Mouse (Mus musculus) liver, embryonic 14.5 days (tissue): ENCODE measurements around the gene Ush1c. TPM values are rescaled to one million over a fixed set of nuclear protein-coding genes. Genes with fewer than 3 reads are reported as not detected.

ENCODE experiments used
- ATAC-seq: fragments of 200-750 bp; cut with Nextera tagmentation; 2 replicates; pipeline ENCODE4 v1.8.0; 2017; ENCODE audit warnings: moderate number of reproducible peaks, mild to moderate bottlenecking, moderate library complexity; ENCODE audit not compliant: insufficient read depth
- DNase-seq, 3 experiments: peaks; one replicate each; pipeline ENCODE4 v3.0.0-alpha.2; 2012 to 2013; ENCODE audit warnings: low read depth in 3 of 3, low spot score in 3 of 3
- H3K27ac ChIP-seq: fragments of 300-500 bp; sonication (generic); 2 replicates; pipeline ENCODE4 v1.5.1; 2014; ENCODE audit warnings: moderate library complexity, mild to moderate bottlenecking, control low read depth, inconsistent platforms
- H3K27me3 ChIP-seq: fragments of 300-500 bp; sonication (generic); 2 replicates; pipeline ENCODE4 v1.6.1; 2014; ENCODE audit warnings: mild to moderate bottlenecking, low read length, moderate library complexity; ENCODE audit not compliant: control insufficient read depth, insufficient read depth
- H3K36me3 ChIP-seq: fragments of 300-500 bp; sonication (generic); replicated peaks from 2 replicates; pipeline ENCODE4 v1.6.1; 2014; ENCODE audit warnings: low read depth; ENCODE audit not compliant: control insufficient read depth, insufficient read depth
- H3K4me1 ChIP-seq, 2 experiments: fragments of 200-500 bp in 1 of 2; fragments of 300-500 bp in 1 of 2; sonication (generic) in 1 of 2; replicated peaks; 2 replicates each; pipeline ENCODE4 v1.6.1; 2012 to 2014; ENCODE audit warnings: antibody characterized with exemption in 1 of 2, inconsistent platforms in 1 of 2, low read length in 1 of 2; ENCODE audit not compliant: control insufficient read depth in 2 of 2, insufficient read depth in 2 of 2
- H3K4me2 ChIP-seq: fragments of 300-500 bp; sonication (generic); 2 replicates; pipeline ENCODE4 v1.6.1; 2014; ENCODE audit warnings: low read depth, mild to moderate bottlenecking, control low read depth, moderate library complexity
- H3K4me3 ChIP-seq, 2 experiments: fragments of 200-500 bp in 1 of 2; fragments of 300-500 bp in 1 of 2; sonication (generic) in 1 of 2; 2 replicates each; pipeline ENCODE4 v1.5.1; 2012 to 2014; ENCODE audit warnings: low read depth in 2 of 2, low read length in 2 of 2, mild to moderate bottlenecking in 2 of 2, control low read depth in 1 of 2, inconsistent platforms in 1 of 2, moderate library complexity in 1 of 2; ENCODE audit not compliant: insufficient read depth in 1 of 2
- H3K9ac ChIP-seq: fragments of 300-500 bp; sonication (generic); replicated peaks from 2 replicates; pipeline ENCODE4 v1.6.1; 2014; ENCODE audit warnings: mild to moderate bottlenecking, control low read depth, moderate library complexity
- H3K9me3 ChIP-seq: fragments of 300-500 bp; sonication (generic); 2 replicates; pipeline ENCODE4 v1.6.1; 2016; ENCODE audit warnings: low read length, mixed read lengths; ENCODE audit not compliant: control insufficient read depth
- CTCF ChIP-seq: IDR thresholded peaks from 2 replicates; pipeline ENCODE4 v1.5.1; 2016; ENCODE audit warnings: antibody characterized with exemption, low read depth, control low read depth
- EP300 ChIP-seq: IDR thresholded peaks from 2 replicates; pipeline ENCODE4 v1.6.1; 2016; ENCODE audit warnings: antibody characterized with exemption, low read depth
- WGBS: fragments of 180-500 bp; shearing (Covaris S2); extraction: QIAGEN DNeasy Blood & Tissue Kit; methylation state at CpG from one replicate; pipeline ENCODE4 v1.1.7; 2014; ENCODE audit not compliant: insufficient replicate concordance; 5-methylcytosine and 5-hydroxymethylcytosine counted together
- polyA plus RNA-seq, 2 experiments: library from polyadenylated mRNA; depleted of rRNA in 1 of 2; stranded (reverse) in 1 of 2; unstranded in 1 of 2; fragments of >200 nt; fragmentation: Nextera tagmentation in 1 of 2; extraction: Ambion mirVana in 1 of 2; gene quantifications; 2 replicates each; pipeline versions ENCODE4 v1.2.1 to v1.2.3; 2012 to 2014

Gene Ush1c
- polyA plus RNA-seq, 2 experiments: 0.09 TPM; not detected in 1

GRCm38 (mm10) chr7:46208131-46208530 is 30.2 kb downstream of the Ush1c start:
- no peak overlapping the region for H3K9ac ChIP-seq
- no peaks in the 10 kb centered on the region for H3K36me3 ChIP-seq
- H3K4me1 ChIP-seq: no peaks in the 10 kb centered on the region
- no peak overlapping the region for H3K4me2 ChIP-seq
- H3K9me3 ChIP-seq: no peaks in the 10 kb centered on the region
- TF ChIP-seq CTCF (no peak), EP300 (no peak)
- DNase-seq (no peak), ATAC-seq (no peak)
- no peak overlapping the region for H3K27ac ChIP-seq
- no peak overlapping the region for H3K4me3 ChIP-seq
- 68% methylated on average over 8 of the region's 8 CpGs for WGBS
- no peaks in the 10 kb centered on the region for H3K27me3 ChIP-seq

- H3K4me3 ChIP-seq: no peak overlapping the region
- TF ChIP-seq CTCF (no peak), EP300 (no peak)
- DNase-seq (no peak), ATAC-seq (no peak)
- H3K9ac ChIP-seq: no peak overlapping the region
- no peaks in the 10 kb centered on the region for H3K36me3 ChIP-seq
- H3K27me3 ChIP-seq: no peaks in the 10 kb centered on the region
- no peaks in the 10 kb centered on the region for H3K4me1 ChIP-seq
- WGBS: 56% methylated on average over 6 of the region's 6 CpGs
- no peak overlapping the region for H3K27ac ChIP-seq
- no peaks in the 10 kb centered on the region for H3K9me3 ChIP-seq
- no peak overlapping the region for H3K4me2 ChIP-seq
Observed at GRCm38 (mm10) chr7:46204775-46205174, 33.5 kb downstream of the Ush1c start.

DNA sequence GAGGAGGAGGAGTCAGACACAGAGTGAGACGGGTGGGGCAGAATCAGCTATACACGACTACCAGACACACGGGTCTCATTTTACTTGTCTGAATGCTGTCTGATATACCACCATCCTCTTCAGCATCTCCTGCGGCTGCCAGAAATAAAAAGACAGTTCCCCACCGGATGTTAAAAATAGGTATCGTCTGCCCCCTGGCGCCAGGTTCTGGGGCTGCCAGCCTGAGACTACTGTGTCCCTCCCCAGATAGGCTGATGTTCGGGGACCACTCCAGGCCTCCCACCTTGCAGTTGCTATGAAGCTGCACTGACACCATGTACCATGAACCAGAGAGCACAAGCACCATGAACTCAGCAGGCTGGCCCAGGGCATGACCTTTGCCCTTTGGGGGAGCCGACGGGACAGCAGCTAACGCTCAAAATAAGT is 34.2 kb downstream of the Ush1c start:
- H3K4me1 ChIP-seq: no peaks in the 10 kb centered on the region
- no peak overlapping the region for H3K9ac ChIP-seq
- no peaks in the 10 kb centered on the region for H3K36me3 ChIP-seq
- ATAC-seq: no peak
- DNase-seq: no peak
- H3K27me3 ChIP-seq: no peaks in the 10 kb centered on the region
- H3K4me2 ChIP-seq: no peak overlapping the region
- WGBS: 45% methylated on average over 11 of the region's 11 CpGs
- no peaks in the 10 kb centered on the region for H3K9me3 ChIP-seq
- no peak overlapping the region for H3K4me3 ChIP-seq
- TF ChIP-seq EP300: no peak
- peak; percentile 48 for TF ChIP-seq CTCF
- H3K27ac ChIP-seq: no peak overlapping the region

- Histone ChIP-seq H3K27ac (no peak overlapping the region), H3K9ac (no peak overlapping the region), H3K9me3 (no peaks in the 10 kb centered on the region), H3K4me3 (no peak overlapping the region), H3K4me1 (no peaks in the 10 kb centered on the region), H3K4me2 (no peak overlapping the region), H3K36me3 (no peaks in the 10 kb centered on the region), H3K27me3 (no peaks in the 10 kb centered on the region)
- WGBS: 27% methylated on average over 14 of the region's 14 CpGs
- TF ChIP-seq CTCF (no peak), EP300 (no peak)
- no peak for DNase-seq
- no peak for ATAC-seq
Observed at GRCm38 (mm10) chr7:46201649-46202048, 36.7 kb downstream of the Ush1c start.

DNA sequence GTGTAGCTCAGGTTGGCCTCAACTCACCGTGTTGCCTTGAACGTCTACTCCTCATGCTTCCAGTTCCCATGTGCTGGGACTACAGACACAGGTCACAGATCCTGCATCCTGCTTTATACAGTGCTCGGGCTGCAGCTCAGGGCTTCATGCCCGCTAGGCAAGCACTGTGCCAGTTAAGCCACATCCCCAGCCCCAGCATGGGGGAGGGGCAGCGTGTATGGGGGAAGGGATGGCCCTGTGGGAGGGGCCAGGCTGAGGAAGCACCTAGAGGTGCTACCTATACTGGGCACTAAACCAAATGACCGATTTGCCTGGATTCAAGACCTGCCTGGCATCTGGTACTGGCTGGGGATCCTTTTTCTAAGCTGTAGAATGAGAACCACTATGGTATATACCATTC is 38.3 kb downstream of the Ush1c start:
- ATAC-seq: no peak
- Histone ChIP-seq H3K9me3 (no peaks in the 10 kb centered on the region), H3K9ac (no peak overlapping the region), H3K27ac (no peak overlapping the region), H3K4me3 (no peak overlapping the region), H3K4me2 (no peak overlapping the region), H3K27me3 (no peaks in the 10 kb centered on the region), H3K36me3 (no peaks in the 10 kb centered on the region), H3K4me1 (no peaks in the 10 kb centered on the region)
- no peak for DNase-seq
- 43% methylated on average over 6 of the region's 6 CpGs for WGBS
- TF ChIP-seq EP300: no peak
- no peak for TF ChIP-seq CTCF
